Mouse (Mus musculus): ENCODE results near the gene Inhbe.

GRCm38 (mm10) chr10:127332211-127332874 is 21.9 kb downstream of the Inhbe start:
- TF ChIP-seq EP300 (IDR thresholded peaks at IDR 0.05) (no peak), CTCF (IDR thresholded peaks at IDR 0.05) (peak; percentile 36; the same call in 1 of the 2 replicates)
